9 mouse cellular contexts compared by ENCODE assay signal in the genomic region with DNA sequence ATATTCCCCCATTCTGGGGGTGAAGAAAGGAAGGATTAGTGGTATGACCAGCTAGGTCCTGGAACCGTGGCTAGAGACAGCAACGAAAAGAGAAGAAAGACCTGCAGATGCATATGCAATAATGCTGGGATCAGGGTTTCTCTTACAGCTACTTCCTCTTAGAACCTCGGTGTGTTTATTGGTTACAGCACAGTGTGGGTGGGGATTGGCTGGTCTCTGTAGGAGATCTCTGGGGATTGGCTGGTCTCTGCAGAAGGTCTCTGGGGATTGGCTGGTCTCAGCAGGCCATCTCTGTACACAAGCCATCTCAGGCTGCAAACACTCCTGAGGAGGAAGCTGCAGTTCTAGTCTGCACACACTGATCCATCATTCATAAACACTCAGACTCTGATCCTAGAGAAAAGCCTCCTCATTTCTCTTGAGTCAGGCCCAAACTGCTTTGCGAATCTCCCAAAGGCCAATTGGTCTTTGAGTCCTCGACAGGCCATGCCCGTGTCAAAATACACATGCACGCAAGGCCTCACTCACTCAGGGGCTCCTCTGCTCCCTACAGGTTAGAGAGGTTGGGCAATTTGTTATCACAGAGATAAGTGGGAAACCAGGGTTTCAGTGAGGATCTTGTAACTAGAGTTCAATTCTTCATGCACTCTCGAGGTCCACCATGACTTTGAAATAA. TPM values are rescaled to one million over a fixed set of nuclear protein-coding genes. Genes with fewer than 3 reads are reported as not detected.
DNase-seq lines count a peak whose midpoint lies in the region; ATAC-seq and TF ChIP-seq lines count a peak whose summit lies in the region.
"Had no signal": no experiment of that assay in that cellular context is flagged by ENCODE, and none has a peak within 500 bp of the region (broad histone marks: within the 10 kb centered on the region; RNA-seq: fewer than 3 reads in every experiment).

No protein-coding gene starts in this region.

- no peaks in the 10 kb centered on the region for H3K27me3 ChIP-seq in forebrain, embryonic 11.5 days (ENCODE audit: control insufficient read depth, insufficient read depth, low read length)
- H3K27me3 ChIP-seq in forebrain, embryonic 13.5 days, result no peaks in the 10 kb centered on the region
- H3K27me3 ChIP-seq in heart, postnatal 0 days (ENCODE audit: control insufficient read depth, insufficient read depth, low read length), result no peaks in the 10 kb centered on the region
- H3K27me3 ChIP-seq in midbrain, postnatal 0 days (ENCODE audit: insufficient read depth, low read length), result no peaks in the 10 kb centered on the region

- H3K4me2 ChIP-seq in forebrain, embryonic 11.5 days (ENCODE audit: low read depth, low read length, severe bottlenecking), result no peak overlapping the region
- no peak overlapping the region for H3K4me2 ChIP-seq in forebrain, embryonic 13.5 days
- H3K4me2 ChIP-seq in heart, postnatal 0 days (ENCODE audit: low read depth, low read length), result no peak overlapping the region
- H3K4me2 ChIP-seq in midbrain, postnatal 0 days (ENCODE audit: low read depth, low read length, poor library complexity, severe bottlenecking), result no peak overlapping the region

- H3K9me3 ChIP-seq in forebrain, embryonic 11.5 days (ENCODE audit: control insufficient read depth, low read length), result no peaks in the 10 kb centered on the region
- H3K9me3 ChIP-seq in forebrain, embryonic 13.5 days (replicated peaks), result no peaks in the 10 kb centered on the region
- no peaks in the 10 kb centered on the region for H3K9me3 ChIP-seq in heart, postnatal 0 days (replicated peaks; ENCODE audit: control insufficient read depth, low read length)
- no peaks in the 10 kb centered on the region for H3K9me3 ChIP-seq in midbrain, postnatal 0 days (ENCODE audit: low read length)

- TF ChIP-seq EP300 in heart, postnatal 0 days (IDR thresholded peaks at IDR 0.05; ENCODE audit: low read depth), result no peak

- TF ChIP-seq CTCF in heart, postnatal 0 days (IDR thresholded peaks at IDR 0.05; ENCODE audit: low read depth), result no peak
- TF ChIP-seq CTCF in midbrain, postnatal 0 days (IDR thresholded peaks at IDR 0.05), result no peak

- H3K27ac ChIP-seq in forebrain, embryonic 11.5 days (ENCODE audit: low read depth, low read length), result no peak overlapping the region
- H3K27ac ChIP-seq in forebrain, embryonic 13.5 days, result no peak overlapping the region
- H3K27ac ChIP-seq in heart, postnatal 0 days (ENCODE audit: low read depth), result peak overlapping the region; percentile 30; the same call in 1 of the 2 replicates
- no peak overlapping the region for H3K27ac ChIP-seq in midbrain, postnatal 0 days (ENCODE audit: low read depth, low read length)

- no peak for ATAC-seq in forebrain, embryonic 11.5 days (replicated peaks; ENCODE audit: low FRiP score)
- ATAC-seq in forebrain, embryonic 13.5 days, result no peak
- no peak for ATAC-seq in heart, postnatal 0 days (ENCODE audit: insufficient read depth, low read depth)
- no peak for ATAC-seq in midbrain, postnatal 0 days (ENCODE audit: low FRiP score)

- H3K36me3 ChIP-seq in forebrain, embryonic 11.5 days (ENCODE audit: control insufficient read depth, insufficient read depth, low read length), result no peaks in the 10 kb centered on the region
- no peaks in the 10 kb centered on the region for H3K36me3 ChIP-seq in forebrain, embryonic 13.5 days (ENCODE audit: poor library complexity, severe bottlenecking)
- H3K36me3 ChIP-seq in heart, postnatal 0 days (replicated peaks; ENCODE audit: control insufficient read depth, insufficient read depth, low read length), result no peaks in the 10 kb centered on the region
- no peaks in the 10 kb centered on the region for H3K36me3 ChIP-seq in midbrain, postnatal 0 days (ENCODE audit: insufficient read depth, low read length)

- 81% methylated on average over 8 of the region's 8 CpGs for WGBS in forebrain, embryonic 11.5 days
- WGBS in forebrain, embryonic 13.5 days, result 82% methylated on average over 8 of the region's 8 CpGs
- 61% methylated on average over 8 of the region's 8 CpGs for WGBS in heart, postnatal 0 days
- WGBS in midbrain, postnatal 0 days, result 76% methylated on average over 8 of the region's 8 CpGs

- DNase-seq in forebrain, embryonic 11.5 days (ENCODE audit: low spot score), result peak; percentile 46
- DNase-seq in ES-CJ7 (ENCODE audit: low read depth, low spot score), result peak; percentile 29
- no peak for DNase-seq in heart, postnatal 0 days (ENCODE audit: low spot score)
- peak; percentile 66 for DNase-seq in lung, postnatal 25 days (ENCODE audit: low spot score)
- DNase-seq in neural tube, embryonic 10.5 days (ENCODE audit: extremely low spot score, low spot score), result no peak
- no peak for DNase-seq in midbrain, postnatal 0 days (ENCODE audit: low spot score)
- DNase-seq in right cerebral cortex, postnatal 25 days, result no peak

- H3K4me3 ChIP-seq in forebrain, embryonic 11.5 days (ENCODE audit: low read depth, low read length), result no peak overlapping the region
- H3K4me3 ChIP-seq in forebrain, embryonic 13.5 days, result no peak overlapping the region
- no peak overlapping the region for H3K4me3 ChIP-seq in heart, postnatal 0 days (ENCODE audit: low read depth, low read length)
- no peak overlapping the region for H3K4me3 ChIP-seq in midbrain, postnatal 0 days (ENCODE audit: low read depth, low read length)
- H3K4me3 ChIP-seq: myocyte had no signal

- H3K4me1 ChIP-seq in forebrain, embryonic 11.5 days (replicated peaks; ENCODE audit: control insufficient read depth, insufficient read depth, low read length), result peaks cover 7% of the 10 kb centered on the region; the same call in 1 of the 2 replicates
- H3K4me1 ChIP-seq in forebrain, embryonic 13.5 days, result peaks cover 19% of the 10 kb centered on the region
- peaks cover 29% of the 10 kb centered on the region for H3K4me1 ChIP-seq in heart, postnatal 0 days (ENCODE audit: control insufficient read depth, insufficient read depth)
- H3K4me1 ChIP-seq in midbrain, postnatal 0 days (ENCODE audit: insufficient read depth, low read length), result peaks cover 6% of the 10 kb centered on the region; the same call in 1 of the 2 replicates

- no peak overlapping the region for H3K9ac ChIP-seq in forebrain, embryonic 11.5 days (ENCODE audit: low read length)
- no peak overlapping the region for H3K9ac ChIP-seq in forebrain, embryonic 13.5 days
- no peak overlapping the region for H3K9ac ChIP-seq in heart, postnatal 0 days (replicated peaks; ENCODE audit: low read depth, low read length)
- no peak overlapping the region for H3K9ac ChIP-seq in midbrain, postnatal 0 days (replicated peaks; ENCODE audit: low read length, poor library complexity, severe bottlenecking)

RNA-seq across cellular contexts. Expression of gene Ndufb4, which starts 35.1 kb away (rescaled TPM):
- 50.5 and 63.0 TPM in 2 replicates for polyA plus RNA-seq in forebrain, embryonic 11.5 days (2014; fragmentation: Nextera tagmentation; extraction: Ambion mirVana)
- 59.4 and 75.9 TPM in 2 replicates for polyA plus RNA-seq in forebrain, embryonic 13.5 days (2015; fragmentation: Nextera tagmentation; extraction: Ambion mirVana)
- 98.7 and 107 TPM in 2 replicates for total RNA-seq in heart, postnatal 0 days (2014; rRNA removed; ENCODE audit: low replicate concordance)
- 242 and 274 TPM in 2 replicates for polyA plus RNA-seq in heart, postnatal 0 days (2015; fragmentation: Nextera tagmentation; extraction: Ambion mirVana)
- 32.3 and 39.6 TPM in 2 replicates for total RNA-seq in midbrain, postnatal 0 days (2014; rRNA removed)
- 86.9 and 90.7 TPM in 2 replicates for polyA plus RNA-seq in midbrain, postnatal 0 days (2015; fragmentation: Nextera tagmentation; extraction: Ambion mirVana)

Comparison
In these comparisons a context has a peak if more than half of its experiments do, and no peak if none do; other contexts are left out.
1. DNase-seq: peak in forebrain, embryonic 11.5 days (single experiment), ES-CJ7 (single experiment) and lung, postnatal 25 days (single experiment); none in heart, postnatal 0 days (single experiment), neural tube, embryonic 10.5 days (single experiment), midbrain, postnatal 0 days (single experiment) and right cerebral cortex, postnatal 25 days (single experiment).